10 mouse cellular contexts compared by ENCODE assay signal in genomic region chr2:143501760-143502159, GRCm38 (mm10).
"Had no signal": no experiment of that assay in that cellular context is flagged by ENCODE, and none has a peak within 500 bp of the region (broad histone marks: within the 10 kb centered on the region; RNA-seq: fewer than 3 reads in every experiment).

No protein-coding gene starts in this region.

- H3K27ac ChIP-seq: left cerebral cortex, adult 2 months; limb, embryonic 15.5 days; liver, embryonic 13.5 days had no signal

- H3K9me3 ChIP-seq: limb, embryonic 15.5 days; liver, embryonic 13.5 days had no signal

- H3K4me1 ChIP-seq: limb, embryonic 15.5 days; liver, embryonic 13.5 days had no signal

- DNase-seq: kidney, adult 18-20 months; kidney, postnatal 25 days; liver, embryonic 13.5 days; lung, adult 18-20 months; right cerebral cortex, postnatal 4 days; spleen, adult 18-20 months; thymus, adult 18-20 months; thymus, postnatal 25 days had no signal

- H3K27me3 ChIP-seq: limb, embryonic 15.5 days; liver, embryonic 13.5 days had no signal

- H3K4me2 ChIP-seq: limb, embryonic 15.5 days; liver, embryonic 13.5 days had no signal

- H3K9ac ChIP-seq: limb, embryonic 15.5 days; liver, embryonic 13.5 days had no signal

- H3K36me3 ChIP-seq: limb, embryonic 15.5 days; liver, embryonic 13.5 days had no signal

- H3K4me3 ChIP-seq: left cerebral cortex, adult 2 months; limb, embryonic 15.5 days; liver, embryonic 13.5 days had no signal
